Mouse (Mus musculus) frontal cortex, adult 2 months (tissue): Measurements from ENCODE around the gene Hspb2. TPM values are rescaled to one million over a fixed set of nuclear protein-coding genes. Genes with fewer than 3 reads are reported as not detected.

Experiments
- DNase-seq, 2 experiments: peaks; one replicate each; pipeline ENCODE4 v3.0.0; 2022; ENCODE audit warnings: low spot score in 1 of 2; ENCODE audit errors: extremely low spot score in 1 of 2
- polyA plus RNA-seq: library from polyadenylated mRNA; depleted of rRNA; stranded (reverse); fragments of >200 nt; gene quantifications from 2 replicates; pipeline ENCODE4 v1.2.3, GENCODE M21; 2012

Hspb2 gene
- polyA plus RNA-seq, 1 experiment = 2.6 TPM

DNA sequence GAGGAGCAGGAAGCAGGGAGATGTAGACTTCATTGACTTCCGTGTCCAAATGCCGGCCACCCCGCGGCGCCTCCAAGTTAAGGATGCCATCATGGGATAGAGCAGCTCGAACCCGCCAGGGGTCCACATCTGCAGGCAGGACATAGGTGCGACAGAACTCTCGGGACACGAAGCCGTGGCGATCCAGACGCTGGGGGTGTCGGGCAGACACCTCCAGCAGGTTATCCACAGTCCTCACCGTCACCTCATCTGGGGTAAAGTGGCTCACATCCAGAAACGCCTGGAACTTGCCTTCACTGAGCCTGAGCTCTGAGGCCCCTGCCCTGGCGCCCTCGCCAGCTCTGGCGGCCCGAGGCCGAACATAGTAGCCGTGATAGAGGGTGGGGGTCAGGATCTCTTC, 831 bp downstream of the Hspb2 start, which contains the start of gene Cryab:
TSS of gene Cryab (plus strand) at position 3 of the 400 bp plus-strand sequence.
- no peak for DNase-seq

DNA sequence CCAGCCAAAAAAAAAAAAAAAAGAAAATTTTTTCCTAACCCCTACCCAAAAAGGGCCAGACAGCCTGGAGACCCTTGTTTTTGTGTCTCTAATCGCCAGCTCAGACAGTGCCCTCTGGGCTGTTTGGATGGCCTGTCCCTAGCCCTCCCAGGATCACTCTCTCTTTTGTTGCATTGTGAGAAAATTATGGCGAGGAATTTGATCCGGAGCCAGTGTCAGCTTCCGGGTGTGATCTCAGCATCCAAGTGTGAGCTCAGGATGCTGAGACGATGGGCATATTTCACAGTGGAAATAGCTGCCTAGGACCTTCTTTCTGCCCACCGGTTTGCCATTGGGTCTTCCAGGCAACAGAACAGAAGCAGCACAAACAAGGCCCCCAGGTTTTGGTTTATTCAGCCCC, 1.4 kb downstream of the Hspb2 start:
- no peak for DNase-seq

DNA sequence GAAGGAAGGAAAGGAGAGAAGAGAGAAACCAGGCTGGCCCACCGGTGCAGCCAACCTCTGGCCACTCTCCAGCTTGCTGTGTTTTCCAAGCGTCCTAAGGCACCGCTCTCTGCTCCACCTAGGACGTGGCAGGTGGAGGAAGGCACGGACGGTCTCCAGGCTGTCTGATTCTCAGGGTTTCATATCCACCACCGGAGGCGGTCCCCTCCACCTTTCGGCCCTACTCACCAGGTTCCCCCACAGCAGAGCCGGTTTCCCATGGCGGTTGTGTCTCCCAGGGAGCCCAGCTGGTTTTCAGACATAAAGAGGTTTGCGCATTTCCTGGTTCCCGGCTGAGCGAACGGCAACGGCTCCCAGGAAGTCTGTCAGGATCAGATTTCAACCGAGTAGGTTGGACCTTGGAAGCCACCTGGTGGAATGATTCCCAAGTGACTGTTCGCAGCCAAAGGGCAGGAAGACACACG, 5.9 kb downstream of the Hspb2 start, which contains the start of gene 2310030G06Rik:
TSS of gene 2310030G06Rik (minus strand) at position 323 of the 464 bp plus-strand sequence.
- DNase-seq = no peak

DNA sequence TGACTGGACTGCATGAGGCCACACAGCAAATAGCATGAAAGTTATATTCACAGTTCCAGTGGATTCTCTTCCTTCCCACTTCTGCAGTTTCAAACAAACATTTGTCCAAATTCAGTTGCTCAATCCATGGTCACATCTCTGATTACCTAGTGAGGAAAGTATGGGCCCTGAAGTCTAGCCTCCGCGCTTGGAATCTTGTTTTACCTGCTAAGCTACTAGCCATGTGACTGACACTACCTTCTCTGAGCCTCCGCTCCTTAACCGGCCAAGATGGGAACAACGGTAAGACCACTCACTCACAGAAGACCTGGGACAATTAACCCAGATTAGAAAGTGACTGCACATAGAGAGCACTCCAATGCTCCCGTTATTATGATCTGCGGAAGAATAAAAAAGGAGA, 6.3 kb downstream of the Hspb2 start:
- no peak for DNase-seq

DNA sequence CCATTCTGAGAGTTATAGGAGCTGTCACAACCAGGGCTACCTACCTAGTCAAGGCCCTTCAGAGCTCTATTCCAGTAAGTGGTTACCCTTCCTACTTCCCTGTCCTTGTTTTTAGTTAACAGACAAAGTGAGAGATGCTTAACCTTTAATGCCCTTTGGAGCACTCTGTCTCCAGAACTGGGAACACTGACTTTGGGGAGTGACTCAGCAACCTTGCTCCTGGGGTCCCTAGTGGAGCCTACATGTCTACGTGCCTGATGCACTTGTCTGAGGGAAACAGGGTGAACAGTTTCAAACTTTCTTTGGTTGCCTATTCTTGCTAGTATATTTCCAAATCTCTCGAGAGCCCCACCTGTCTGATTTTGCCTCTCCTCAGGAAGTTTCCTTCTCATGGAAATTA, 9.4 kb downstream of the Hspb2 start:
- DNase-seq = no peak

DNA sequence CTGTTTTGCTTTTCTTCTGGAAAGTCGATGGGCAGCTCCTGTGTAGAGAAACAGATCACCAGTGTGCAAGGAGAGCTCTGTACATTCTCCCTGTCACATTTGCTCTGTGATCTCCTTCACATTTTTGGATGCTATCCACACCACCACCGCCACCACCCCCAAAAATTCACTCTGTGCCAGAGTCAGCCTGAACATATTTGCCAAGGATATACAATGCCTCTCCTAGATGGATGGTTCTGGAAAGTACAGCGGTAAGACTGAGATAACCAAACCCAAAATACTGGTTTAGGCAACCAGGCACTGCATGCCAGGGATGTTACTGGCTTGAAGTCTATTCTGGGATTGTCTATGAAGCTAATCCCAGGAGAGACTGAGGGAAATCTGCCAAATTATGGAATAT, 9.9 kb downstream of the Hspb2 start:
- DNase-seq = no peak

DNA sequence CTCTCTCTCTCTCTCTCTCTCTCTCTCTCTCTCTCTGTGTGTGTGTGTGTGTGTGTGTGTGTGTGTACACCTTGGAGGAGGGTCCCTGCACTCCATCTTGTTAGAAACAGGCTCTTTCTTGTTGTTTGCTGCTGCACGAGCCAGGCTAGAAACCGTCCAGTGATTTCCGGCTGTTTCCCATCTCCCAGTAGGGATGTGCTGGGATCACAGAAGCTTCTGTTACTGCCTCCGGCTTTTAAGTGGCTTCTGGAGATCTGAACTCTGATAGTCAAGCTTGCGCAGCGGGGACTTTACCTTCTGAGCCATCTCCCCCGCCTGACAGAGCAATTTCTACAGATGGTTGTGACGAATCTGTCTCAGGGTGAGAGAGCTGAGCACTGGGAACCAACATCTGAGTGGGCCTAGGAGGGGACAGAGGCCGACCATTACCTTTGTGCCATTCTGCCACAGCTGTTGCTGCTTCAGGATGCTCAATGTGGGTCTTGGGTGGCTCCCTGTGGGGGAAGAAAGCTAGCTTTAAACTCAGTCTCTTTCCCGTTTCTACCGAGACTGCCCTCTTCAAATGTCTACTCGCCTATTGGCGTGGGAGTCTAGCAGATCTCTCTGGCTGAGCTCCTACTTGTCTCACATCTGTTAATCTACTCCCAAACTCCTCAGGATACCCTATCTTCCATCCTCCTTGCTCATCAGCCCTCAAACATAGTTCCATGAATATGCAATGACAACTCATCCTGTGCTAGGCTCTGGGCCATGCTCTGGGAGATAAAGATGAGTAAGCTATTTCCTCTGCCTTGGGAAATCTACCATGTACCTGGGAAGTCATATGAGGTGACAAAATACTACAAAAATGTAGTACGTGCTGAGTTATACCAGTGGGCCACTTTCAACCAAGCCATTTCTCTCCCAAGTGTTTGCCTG, 11.0 kb downstream of the Hspb2 start:
- DNase-seq = peak in 1 of 2 experiments; percentile 58

DNA sequence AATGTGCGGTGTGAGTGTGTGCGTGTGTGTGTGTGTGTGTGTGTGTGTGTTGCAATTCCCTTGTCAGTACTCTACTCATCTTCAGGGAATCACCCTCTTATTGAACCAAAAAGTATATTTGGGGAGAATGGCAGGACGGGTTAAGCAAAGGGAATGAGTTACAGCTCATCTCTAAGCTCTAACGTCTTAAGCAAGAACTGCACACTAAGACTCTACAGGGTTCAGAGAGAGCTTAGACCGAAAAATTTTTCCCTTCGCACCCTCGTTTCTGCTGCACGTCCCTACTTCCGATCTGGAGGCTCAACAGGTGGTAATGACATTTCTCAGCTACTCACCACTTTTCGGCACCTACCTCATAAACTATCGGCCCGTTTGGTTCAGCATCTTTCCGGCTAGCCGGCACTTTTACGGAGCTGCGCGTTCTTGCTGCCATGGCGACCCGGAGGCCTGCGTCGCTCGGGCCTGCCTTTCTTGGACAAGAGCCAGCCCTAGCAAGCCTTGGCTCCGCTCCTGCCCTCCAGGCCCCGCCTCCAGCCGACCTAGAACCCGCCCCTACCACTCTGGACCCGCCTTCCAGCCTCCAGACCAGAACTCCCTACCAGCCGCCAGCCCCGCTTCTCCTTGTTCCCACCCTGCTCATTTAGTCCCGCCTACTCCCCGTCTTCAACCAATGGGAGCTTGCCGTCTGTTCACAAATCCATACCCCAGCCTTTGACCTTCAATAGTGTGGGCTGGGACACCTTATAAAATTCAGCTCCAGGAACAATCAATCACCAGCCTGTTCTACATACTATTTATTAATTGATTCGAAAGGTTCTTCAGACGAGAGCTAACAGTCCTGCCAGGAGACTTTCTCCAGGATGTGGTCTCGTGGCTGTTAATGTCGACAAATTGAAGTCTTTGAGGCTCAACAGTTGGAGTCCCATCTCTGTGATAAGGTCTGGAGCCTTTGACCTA, 13.0 kb downstream of the Hspb2 start, which contains the start of gene Dixdc1:
TSS of gene Dixdc1 (minus strand) at position 604 of the 957 bp plus-strand sequence.
- DNase-seq = peak; percentile 79 to 91

DNA sequence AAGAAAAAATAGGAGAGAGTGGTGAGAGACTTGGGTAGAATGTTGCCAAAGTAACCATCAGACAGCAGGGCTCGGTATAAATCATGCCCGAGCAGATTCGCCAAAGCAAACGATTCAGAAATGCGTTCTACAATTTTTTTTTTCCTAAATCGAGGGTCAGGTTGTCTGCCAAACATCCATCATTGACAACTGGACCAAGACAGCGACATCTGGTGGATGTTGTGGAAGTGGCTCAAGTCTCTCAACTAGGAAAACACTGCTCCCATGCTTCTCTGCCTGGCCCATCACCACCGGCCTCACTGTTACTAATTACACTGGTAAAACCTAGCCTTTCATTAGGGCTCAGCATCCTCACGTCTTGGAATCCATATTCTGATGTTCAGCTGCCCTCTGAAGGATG, 17.2 kb downstream of the Hspb2 start:
- peak in 1 of 2 experiments; percentile 71 for DNase-seq

DNA sequence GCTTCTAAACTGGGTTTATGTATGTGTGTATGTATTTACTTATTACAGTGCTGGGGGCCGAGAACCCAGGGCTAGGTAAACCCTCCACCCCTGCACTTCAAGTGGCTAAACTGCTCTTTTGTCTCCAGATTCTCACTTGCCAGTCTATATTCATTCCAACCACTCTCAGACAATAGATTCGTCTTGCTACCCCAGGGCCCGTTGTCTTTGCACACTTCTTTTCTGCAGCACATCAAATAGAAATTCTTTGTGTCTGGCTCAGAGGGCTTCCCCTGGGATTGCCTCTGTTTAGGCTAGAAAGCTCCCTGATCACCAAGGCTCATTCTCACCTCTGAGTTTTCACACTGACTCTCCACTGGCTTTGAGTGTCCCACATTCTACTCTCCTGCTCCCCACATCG, 19.6 kb downstream of the Hspb2 start:
- DNase-seq = no peak

DNA sequence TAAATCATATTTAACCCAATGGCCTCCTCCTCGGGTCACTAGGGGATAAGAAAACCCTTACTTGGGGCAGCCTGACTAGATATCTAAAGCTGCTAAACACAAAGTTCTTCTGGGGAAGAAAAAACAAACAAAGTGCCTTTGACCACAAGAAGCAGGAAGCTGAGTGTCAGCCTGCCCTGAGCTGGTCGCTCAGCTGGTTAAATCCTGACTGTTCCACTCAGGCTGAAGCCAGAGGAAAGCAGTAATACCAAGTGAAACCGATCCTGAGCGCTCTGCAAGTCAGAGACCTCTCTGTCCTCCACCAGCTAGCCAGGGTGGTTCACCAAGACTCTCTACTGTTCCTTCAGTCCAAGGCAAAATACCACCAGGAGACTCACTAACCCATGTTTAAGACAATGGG, 22.6 kb downstream of the Hspb2 start:
- DNase-seq = no peak

DNA sequence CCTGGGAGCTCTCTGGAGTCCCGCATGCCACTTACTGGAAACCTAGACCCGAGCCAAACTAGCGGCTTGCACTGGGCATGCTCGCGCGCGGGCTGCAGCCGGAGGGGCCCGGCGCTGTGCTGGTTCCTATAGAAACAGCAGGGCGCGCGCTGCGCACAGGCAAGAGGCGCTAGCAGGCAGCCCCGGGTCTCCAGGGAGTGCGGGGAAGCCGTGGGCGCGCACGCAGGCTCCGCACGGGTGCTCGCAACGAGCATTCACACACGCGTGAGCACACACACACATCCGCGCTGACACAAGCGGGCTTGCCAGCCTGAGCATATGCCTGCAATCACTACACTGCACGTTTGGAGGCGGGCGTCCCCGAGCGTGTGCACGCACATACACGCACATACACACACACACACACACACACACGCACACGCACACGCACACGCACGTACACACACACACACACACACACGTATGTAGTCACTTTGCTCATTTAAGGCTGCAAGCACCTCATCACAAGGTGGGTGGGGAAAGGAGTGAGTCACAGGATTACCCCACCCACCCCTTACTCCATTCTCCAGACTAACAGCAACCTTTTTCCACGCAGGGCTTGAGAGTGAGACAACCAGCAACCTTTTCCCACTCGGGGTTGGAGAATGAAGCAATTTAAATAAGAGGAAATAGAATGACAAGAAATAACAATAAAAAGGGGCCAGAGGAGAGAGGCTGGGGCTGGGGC, 24.1 kb downstream of the Hspb2 start:
- DNase-seq = peak; percentile 77 to 91

DNA sequence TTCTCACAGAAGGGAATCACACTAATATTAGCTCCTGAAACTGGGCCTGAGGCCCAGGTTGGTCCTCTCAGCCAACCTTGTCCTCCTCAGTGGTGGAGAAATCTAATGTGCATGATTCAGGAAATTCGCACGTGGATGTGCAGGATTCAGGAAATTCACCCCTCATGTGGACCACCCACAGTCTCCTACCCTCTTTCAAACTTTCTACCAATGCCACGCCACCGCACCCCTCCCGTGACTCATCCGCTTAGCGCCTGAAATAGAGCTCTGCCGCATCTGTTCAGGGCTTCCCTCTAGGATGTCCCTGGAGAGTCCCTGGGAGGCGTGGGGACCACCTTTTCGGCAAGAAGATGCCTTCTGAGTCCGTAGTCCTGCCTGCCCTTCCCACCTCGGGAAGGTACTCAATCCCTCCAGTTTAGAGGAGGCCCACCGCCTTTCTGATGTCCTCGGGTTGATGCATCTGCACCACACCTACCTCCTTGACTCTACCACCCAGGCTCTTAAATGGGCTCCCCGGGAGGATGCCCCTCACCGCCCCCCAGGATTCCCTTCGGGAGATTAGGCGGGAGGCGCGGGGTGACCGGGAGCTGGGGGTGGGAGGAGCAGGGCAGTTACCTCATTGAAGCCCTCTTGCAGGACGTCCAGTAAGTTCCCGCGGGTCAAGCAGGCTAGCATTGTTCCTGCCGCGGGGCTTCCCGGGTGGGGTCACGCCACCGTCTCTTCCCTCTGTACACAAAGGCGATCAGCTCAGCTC, 24.8 kb downstream of the Hspb2 start:
- peak; percentile 41 to 85 for DNase-seq

DNA sequence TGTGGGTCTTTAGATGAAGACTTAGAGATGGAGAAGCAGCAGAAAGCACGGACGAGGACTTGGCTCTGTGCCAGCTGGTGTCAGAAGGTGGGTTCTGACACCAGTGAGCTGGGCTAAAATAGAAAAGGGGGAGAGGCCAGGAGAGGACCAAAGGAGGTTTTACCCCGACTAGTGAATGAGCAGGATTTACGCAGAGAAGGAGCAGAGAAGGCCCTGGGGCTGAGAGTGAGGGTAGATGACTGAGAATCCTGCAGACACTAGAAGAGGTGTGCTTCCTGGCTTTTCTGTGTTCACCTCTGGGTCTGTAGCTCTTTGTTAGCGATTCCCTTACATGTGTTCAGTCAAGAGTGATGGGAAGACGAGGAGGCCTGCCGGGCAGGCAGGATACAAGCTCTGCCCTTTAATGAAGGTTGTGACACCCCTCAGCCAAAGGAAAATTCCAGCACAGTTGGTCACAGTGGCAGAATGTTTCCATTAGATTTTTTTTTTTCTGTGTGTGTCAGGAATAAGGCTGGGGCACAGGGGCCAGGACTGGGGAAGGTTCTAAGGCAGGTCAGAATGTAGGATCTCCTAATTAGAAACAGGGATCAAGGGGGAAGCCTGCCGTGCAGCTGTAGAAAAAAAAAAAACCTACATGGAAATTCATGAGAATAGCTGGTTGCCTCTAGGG, 26.1 kb downstream of the Hspb2 start:
- no peak for DNase-seq

DNA sequence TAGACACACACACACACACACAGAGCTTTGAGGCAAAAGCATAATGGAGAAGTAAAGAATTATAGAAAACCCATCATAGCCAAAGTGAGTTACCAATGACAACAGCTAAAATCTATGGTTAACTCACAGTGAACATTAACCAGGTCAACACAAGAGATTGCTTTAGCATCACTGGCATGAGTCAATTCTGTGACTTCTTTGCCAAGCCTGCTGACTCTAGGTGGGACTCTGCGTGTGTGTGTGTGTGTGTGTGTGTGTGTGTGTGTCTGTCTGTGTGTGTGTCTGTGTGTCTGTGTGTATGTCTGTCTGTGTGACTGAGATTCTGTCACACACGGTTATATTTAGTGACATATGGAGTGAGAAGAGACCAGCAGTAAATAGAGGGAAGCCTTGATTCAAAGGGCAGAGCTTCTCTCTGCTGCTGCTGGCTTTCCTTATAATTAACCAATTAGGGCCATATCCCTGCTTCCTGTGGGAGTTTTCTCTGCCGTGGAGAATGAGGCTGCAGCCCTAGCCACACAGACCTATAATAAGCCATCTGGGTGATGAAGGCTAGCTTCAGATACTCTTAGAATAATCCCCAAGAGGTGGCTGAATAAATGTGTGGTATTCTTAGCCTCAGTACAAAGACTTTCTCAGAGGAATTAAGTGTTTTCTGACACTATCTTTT, 27.4 kb downstream of the Hspb2 start:
- no peak for DNase-seq

DNA sequence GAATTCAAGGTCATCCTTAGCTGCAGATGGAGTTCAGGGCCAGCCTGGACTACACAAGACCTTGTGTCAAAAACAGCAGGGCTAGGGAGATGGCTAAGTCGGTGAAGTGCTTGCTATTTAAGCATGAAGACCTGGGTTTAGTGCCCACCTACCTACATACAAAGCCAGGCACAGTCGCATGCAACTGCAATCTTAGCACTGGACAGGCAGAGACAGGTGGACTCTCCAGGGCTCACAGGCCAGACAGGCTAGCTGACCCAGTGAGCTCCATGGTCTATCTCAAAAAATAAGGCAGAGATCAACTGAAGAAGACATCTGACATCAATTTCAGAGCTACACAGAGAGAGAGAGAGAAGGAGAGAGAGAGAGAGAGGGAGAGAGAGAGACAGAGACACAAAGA, 28.0 kb downstream of the Hspb2 start:
- DNase-seq = no peak

DNA sequence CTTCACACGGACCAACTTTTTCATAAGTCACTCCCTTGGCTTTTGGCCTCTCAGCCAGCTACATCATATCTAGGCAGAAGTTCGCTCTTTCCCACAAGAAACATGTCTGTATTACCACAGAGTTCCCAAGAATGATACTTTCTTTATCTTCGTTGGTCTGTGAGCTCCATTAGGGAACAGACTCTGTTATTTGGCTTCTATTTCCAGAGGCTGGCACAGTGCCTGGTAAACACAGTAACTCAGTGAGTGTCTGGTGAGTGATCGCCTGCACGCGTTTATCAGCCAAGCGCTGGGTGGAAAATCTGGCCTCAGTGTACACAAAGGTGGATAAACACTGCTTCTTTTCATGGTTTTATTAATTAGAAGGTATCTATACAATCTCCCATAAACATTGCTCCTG, 28.7 kb downstream of the Hspb2 start:
- DNase-seq = peak in 1 of 2 experiments; percentile 67

DNA sequence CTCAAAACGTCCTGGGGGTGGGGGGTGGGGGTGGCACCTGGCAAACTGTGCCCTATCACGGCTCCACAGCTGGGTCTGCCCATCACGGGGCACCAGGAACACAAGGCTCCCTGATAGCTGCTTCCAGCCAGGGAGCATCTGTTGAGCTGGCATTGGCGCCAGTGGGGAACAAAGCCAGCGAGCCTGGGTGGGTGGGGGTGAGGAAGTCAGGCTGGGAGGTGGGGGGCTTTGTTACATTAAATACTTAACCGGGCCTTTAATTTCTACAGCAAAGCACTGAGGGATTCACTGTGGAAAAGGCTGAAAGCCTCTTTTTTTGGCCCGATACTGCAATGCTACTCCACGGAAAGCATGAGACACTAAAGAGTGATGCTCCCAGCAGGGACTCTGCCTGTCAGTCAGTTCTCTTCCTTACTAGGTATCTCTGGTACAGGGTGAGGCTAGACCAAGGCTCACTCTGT, 29.7 kb downstream of the Hspb2 start:
- no peak for DNase-seq
